Mouse (Mus musculus) limb, embryonic 14.5 days (tissue): Measurements from ENCODE around the gene Keap1. TPM values are rescaled to one million over a fixed set of nuclear protein-coding genes. Genes with fewer than 3 reads are reported as not detected.

Source experiments
- ATAC-seq: fragments of 200-750 bp; cut with Nextera tagmentation; 2 replicates; pipeline ENCODE4 v1.8.0; 2017; ENCODE audit warnings: low read depth, moderate number of reproducible peaks, moderate TSS enrichment; ENCODE audit not compliant: low FRiP score
- DNase-seq: peaks from one replicate; pipeline ENCODE4 v3.0.0-alpha.2; 2015; ENCODE audit warnings: low spot score
- H3K27ac ChIP-seq: fragments of 300-500 bp; sonication (generic); replicated peaks from 2 replicates; pipeline ENCODE4 v1.5.1; 2014; ENCODE audit warnings: low read depth, mild to moderate bottlenecking, low read length, moderate library complexity, mixed read lengths
- H3K27me3 ChIP-seq: fragments of 300-500 bp; sonication (generic); 2 replicates; pipeline ENCODE4 v1.6.1; 2014; ENCODE audit warnings: low read length, mixed read lengths; ENCODE audit not compliant: control insufficient read depth, insufficient read depth
- H3K36me3 ChIP-seq: fragments of 300-500 bp; sonication (generic); 2 replicates; pipeline ENCODE4 v1.6.1; 2014; ENCODE audit warnings: mild to moderate bottlenecking, low read length, moderate library complexity, mixed read lengths; ENCODE audit not compliant: control insufficient read depth, insufficient read depth
- H3K4me1 ChIP-seq: fragments of 300-500 bp; sonication (generic); 2 replicates; pipeline ENCODE4 v1.6.1; 2014; ENCODE audit warnings: antibody characterized with exemption, low read length, mixed read lengths; ENCODE audit not compliant: control insufficient read depth, insufficient read depth
- H3K4me2 ChIP-seq: fragments of 300-500 bp; sonication (generic); replicated peaks from 2 replicates; pipeline ENCODE4 v1.6.1; 2014; ENCODE audit warnings: low read depth, mild to moderate bottlenecking, low read length, moderate library complexity; ENCODE audit not compliant: severe bottlenecking
- H3K4me3 ChIP-seq: fragments of 300-500 bp; sonication (generic); replicated peaks from 2 replicates; pipeline ENCODE4 v1.5.1; 2014; ENCODE audit warnings: low read length
- H3K9ac ChIP-seq: fragments of 300-500 bp; sonication (generic); 2 replicates; pipeline ENCODE4 v1.6.1; 2014; ENCODE audit warnings: mild to moderate bottlenecking, low read depth, low read length, moderate library complexity; ENCODE audit not compliant: severe bottlenecking
- H3K9me3 ChIP-seq: fragments of 300-500 bp; sonication (generic); 2 replicates; pipeline ENCODE4 v1.6.1; 2016; ENCODE audit warnings: low read length; ENCODE audit not compliant: control insufficient read depth
- POLR2A ChIP-seq: fragments of 200-500 bp; IDR thresholded peaks from 2 replicates; pipeline ENCODE4 v1.8.0; 2012; ENCODE audit warnings: inconsistent platforms, mild to moderate bottlenecking, moderate library complexity, borderline replicate concordance; ENCODE audit not compliant: insufficient read depth, insufficient read length; ENCODE audit errors: extremely low read depth
- WGBS: fragments of 180-500 bp; shearing (Covaris S2); extraction: QIAGEN DNeasy Blood & Tissue Kit; methylation state at CpG from one replicate; pipeline ENCODE4 v1.1.7; 2014; 5-methylcytosine and 5-hydroxymethylcytosine counted together
- polyA plus RNA-seq, 2 experiments: library from polyadenylated mRNA; depleted of rRNA in 1 of 2; stranded (reverse) in 1 of 2; unstranded in 1 of 2; fragments of >200 nt; fragmentation: Nextera tagmentation in 1 of 2; extraction: Ambion mirVana in 1 of 2; gene quantifications; 2 replicates each; pipeline versions ENCODE4 v1.2.1 to v1.2.3; 2012 to 2014

Keap1 gene
- polyA plus RNA-seq, 2 experiments: 50.4 to 52.8 TPM

GRCm38 (mm10) chr9:21283994-21284393 lies 44.8 kb upstream of the Keap1 start:
- Histone ChIP-seq H3K27me3 (no peaks in the 10 kb centered on the region), H3K4me3 (no peak overlapping the region), H3K4me1 (peaks cover 16% of the 10 kb centered on the region), H3K9me3 (no peaks in the 10 kb centered on the region), H3K4me2 (no peak overlapping the region), H3K36me3 (peaks cover 59% of the 10 kb centered on the region), H3K27ac (no peak overlapping the region), H3K9ac (no peak overlapping the region)
- DNase-seq (no peak), ATAC-seq (no peak)
- TF ChIP-seq POLR2A: no peak
- WGBS: 82% methylated on average over 3 of the region's 3 CpGs

DNA sequence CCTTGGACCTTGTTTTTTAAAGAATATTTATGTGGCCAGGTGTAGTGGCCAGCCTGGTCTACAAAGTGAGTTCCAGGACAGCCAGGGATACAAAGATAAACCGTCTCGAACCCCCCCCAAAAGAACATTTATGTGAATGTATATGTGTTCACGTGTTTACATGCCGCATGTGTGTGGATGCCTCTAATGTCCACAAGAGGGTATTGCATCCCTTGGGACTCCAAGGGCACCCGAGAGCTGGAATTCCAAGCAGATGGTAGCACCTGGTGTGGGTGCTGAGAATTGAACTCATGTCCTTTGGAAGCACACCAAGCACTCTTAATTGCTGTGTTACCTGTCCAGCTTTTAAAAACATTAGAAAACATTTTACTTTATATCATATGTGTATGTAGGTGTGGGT lies 44.4 kb upstream of the Keap1 start:
- peaks cover 63% of the 10 kb centered on the region for H3K36me3 ChIP-seq
- no peak for TF ChIP-seq POLR2A
- H3K4me2 ChIP-seq: no peak overlapping the region
- WGBS: 93% methylated on average over 5 of the region's 5 CpGs
- H3K4me1 ChIP-seq: peaks cover 12% of the 10 kb centered on the region
- DNase-seq (no peak), ATAC-seq (no peak)
- H3K9ac ChIP-seq: no peak overlapping the region
- no peak overlapping the region for H3K27ac ChIP-seq
- no peaks in the 10 kb centered on the region for H3K27me3 ChIP-seq
- no peak overlapping the region for H3K4me3 ChIP-seq
- H3K9me3 ChIP-seq: no peaks in the 10 kb centered on the region

DNA sequence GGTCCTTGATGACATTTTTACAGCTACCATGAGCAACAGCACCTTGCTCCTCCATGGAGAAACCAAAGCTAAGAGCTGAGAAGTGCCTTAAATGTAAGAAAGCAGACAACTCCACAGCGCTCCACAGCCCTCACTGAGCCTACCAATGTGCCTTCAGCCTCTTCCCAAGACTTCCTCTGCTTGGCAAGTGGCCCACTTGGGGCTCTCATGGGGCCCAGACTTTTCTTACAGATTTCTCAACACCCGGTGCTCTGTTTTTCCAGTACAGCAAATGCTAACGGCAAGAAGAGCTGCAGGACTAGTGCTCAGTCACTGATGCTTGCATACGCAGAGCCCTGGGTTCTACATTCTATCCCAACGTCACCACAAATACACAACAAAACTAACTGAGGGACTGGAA lies 38.6 kb upstream of the Keap1 start:
- Histone ChIP-seq H3K36me3 (peaks cover 96% of the 10 kb centered on the region), H3K4me2 (no peak overlapping the region)

DNA sequence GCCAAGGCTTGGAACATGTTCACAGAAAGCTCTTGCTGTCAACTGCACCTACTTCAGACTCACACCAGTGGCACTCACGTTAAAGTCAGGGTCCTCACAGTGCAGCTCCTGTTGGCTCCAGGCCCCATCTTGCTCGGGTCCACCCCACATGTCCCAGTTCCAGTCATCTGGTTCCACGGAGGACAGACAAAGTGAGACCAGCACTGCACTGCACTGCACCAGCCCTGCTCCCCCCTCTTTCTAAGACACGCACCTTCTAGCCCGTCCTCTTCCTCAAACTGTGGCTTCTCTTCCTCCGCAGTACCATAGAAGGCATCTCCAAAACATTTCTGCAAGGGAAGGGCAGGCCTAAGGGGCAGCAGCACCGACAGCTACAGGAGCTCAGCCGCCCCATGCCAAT lies 37.1 kb upstream of the Keap1 start:
- TF ChIP-seq POLR2A: no peak
- H3K9me3 ChIP-seq: no peaks in the 10 kb centered on the region
- WGBS: 86% methylated on average over 8 of the region's 8 CpGs
- H3K4me2 ChIP-seq: no peak overlapping the region
- H3K27me3 ChIP-seq: no peaks in the 10 kb centered on the region
- ATAC-seq (no peak), DNase-seq (no peak)
- H3K36me3 ChIP-seq: peaks cover 98% of the 10 kb centered on the region
- no peak overlapping the region for H3K9ac ChIP-seq
- no peaks in the 10 kb centered on the region for H3K4me1 ChIP-seq
- no peak overlapping the region for H3K27ac ChIP-seq
- H3K4me3 ChIP-seq: no peak overlapping the region

More for the DNA sequence above, 38.6 kb upstream of the Keap1 start:
- 96% methylated on average over 5 of the region's 5 CpGs for WGBS
- H3K27me3 ChIP-seq: no peaks in the 10 kb centered on the region
- H3K9ac ChIP-seq: no peak overlapping the region
- H3K4me1 ChIP-seq: no peaks in the 10 kb centered on the region
- TF ChIP-seq POLR2A: no peak
- H3K27ac ChIP-seq: no peak overlapping the region
- no peaks in the 10 kb centered on the region for H3K9me3 ChIP-seq
- DNase-seq (no peak), ATAC-seq (no peak)
- H3K4me3 ChIP-seq: no peak overlapping the region

GRCm38 (mm10) chr9:21275727-21276126 lies 36.6 kb upstream of the Keap1 start:
- no peak for TF ChIP-seq POLR2A
- Histone ChIP-seq H3K27ac (no peak overlapping the region), H3K4me2 (no peak overlapping the region), H3K4me3 (no peak overlapping the region), H3K36me3 (peaks cover 98% of the 10 kb centered on the region), H3K4me1 (no peaks in the 10 kb centered on the region), H3K9me3 (no peaks in the 10 kb centered on the region), H3K27me3 (no peaks in the 10 kb centered on the region), H3K9ac (no peak overlapping the region)
- 90% methylated on average over 12 of the region's 12 CpGs for WGBS
- ATAC-seq (no peak), DNase-seq (no peak)
